Mouse (Mus musculus) adrenal gland, adult 2 months (tissue): ENCODE results near the gene Rnf180. TPM values are rescaled to one million over a fixed set of nuclear protein-coding genes. Genes with fewer than 3 reads are reported as not detected.

ENCODE experiments used
- DNase-seq: peaks from one replicate; pipeline ENCODE4 v3.0.0; 2021
- polyA plus RNA-seq: library from polyadenylated mRNA; depleted of rRNA; stranded (reverse); fragments of >200 nt; gene quantifications from 2 replicates; pipeline ENCODE4 v1.2.3, GENCODE M21; 2012; rRNA removed
- total RNA-seq, 2 experiments: library from RNA; stranded (reverse); gene quantifications; 2 replicates each; pipeline ENCODE4 v1.2.3; 2021

The Rnf180 gene
- total and polyA plus RNA-seq, 3 experiments, result 0.45 to 17.6 (median 5.2) TPM

DNA sequence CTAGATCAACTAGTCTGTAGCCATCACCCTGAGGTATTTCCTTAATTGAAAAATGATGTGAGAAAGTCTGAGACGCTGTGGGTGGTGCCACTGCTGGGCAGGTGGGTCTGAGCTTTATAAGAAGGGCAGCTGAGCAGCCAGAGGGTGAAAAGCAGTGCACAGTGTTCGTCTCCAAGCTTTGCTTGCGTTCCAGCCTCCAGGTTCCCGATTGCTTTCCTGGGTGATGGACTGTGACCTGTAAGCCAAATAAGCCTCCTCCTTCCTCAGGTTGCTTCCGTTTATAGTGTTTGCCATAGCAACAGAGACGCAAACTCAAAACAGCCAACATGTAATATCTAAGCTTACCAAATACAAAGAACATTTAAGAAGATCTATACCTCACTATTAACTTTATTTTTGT, 162.2 kb downstream of the Rnf180 start:
- no peak for DNase-seq

DNA sequence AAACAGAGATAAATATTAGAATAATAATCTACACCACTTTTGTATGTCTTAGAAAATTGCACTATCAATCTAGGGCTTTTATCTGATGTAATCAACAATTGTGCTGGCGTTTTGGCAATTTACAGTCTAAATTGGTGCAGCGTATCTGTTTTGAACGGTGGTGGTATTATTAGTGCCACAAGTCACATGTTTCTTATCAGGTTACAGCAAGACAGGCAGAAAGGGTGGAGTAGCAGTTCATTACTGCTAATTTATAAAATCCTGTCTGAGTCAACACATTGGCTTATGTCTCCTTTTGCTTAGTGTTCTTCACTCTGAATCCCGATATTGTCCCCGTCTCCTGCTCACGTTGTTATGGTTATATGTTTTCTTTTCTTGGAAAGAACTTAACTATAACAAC, 164.5 kb downstream of the Rnf180 start:
- DNase-seq, result no peak

DNA sequence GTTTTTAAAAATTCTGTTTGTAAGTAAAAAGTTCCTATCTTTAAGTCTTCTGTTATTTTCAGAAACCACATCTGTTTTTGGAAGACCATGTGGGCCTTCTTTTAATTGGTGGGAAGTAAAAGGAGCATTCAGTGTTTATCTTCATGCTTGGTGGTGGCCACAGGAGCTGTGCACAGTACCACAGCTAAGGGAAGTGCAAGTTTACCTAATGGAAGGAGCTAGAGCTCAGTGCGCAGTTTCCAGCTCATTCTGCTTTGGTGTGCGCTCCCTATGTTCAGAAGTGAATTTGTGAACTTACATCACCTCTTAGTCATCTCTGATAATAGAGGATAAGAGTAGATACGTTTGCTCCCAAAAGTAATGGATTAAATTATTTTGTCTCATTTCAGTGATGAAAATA, 172.5 kb downstream of the Rnf180 start:
- DNase-seq, result no peak

DNA sequence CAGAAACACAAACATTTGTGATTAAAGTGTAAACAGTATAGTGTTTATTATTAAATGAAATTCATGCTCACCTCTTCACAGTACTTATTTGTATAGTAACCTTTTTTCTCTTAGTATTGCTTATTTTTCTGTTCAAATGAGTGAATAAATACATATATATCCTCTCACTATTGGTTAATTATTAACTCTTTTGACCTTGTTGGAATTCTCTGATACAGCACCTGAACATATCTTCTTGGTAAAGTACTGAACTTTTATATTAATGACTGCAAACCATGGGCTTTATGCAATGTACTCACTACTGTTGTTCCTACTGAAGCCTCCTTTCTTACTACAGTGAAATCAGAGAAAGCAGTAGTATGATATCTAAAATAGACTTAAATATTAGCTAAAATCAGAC, 173.0 kb downstream of the Rnf180 start:
- no peak for DNase-seq

DNA sequence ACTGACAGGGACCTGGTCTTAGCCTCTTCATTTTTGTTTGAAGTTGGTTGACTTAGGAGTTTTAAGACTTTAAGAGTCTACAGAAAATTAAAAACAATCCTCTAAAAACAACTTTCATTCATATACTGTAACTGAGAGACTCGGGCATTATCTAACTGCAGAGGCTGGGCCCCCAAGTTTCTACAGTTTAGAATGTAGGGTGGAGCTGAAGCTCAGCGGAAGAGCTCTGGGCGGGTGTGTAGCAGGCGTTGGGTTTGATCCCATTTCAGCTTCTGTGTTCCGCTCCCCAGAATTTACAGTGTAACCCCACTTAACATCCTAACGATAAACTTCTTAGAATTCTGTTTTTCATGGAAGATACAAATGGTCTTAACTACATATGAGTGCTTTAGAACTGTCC, 183.0 kb downstream of the Rnf180 start:
- DNase-seq, result no peak

DNA sequence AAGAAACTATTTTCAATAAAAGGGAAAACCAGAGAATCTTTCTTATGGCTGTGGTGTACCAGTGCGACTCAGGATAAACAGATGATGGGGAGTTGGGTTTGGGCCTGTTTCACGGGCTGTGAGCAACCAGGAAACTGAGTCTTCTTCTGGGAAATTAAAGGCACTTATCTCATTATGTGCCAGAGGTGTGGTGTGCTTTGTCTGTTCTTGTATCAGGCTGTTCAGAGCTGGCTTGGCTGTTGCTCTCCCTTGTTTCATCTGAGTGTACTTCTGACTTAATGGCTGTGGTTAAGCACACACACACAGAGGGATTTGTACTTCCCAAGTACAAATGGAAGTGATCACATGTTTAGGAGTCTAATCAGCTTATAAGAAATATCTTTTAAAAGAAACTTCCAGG, 190.2 kb downstream of the Rnf180 start:
- DNase-seq, result no peak

DNA sequence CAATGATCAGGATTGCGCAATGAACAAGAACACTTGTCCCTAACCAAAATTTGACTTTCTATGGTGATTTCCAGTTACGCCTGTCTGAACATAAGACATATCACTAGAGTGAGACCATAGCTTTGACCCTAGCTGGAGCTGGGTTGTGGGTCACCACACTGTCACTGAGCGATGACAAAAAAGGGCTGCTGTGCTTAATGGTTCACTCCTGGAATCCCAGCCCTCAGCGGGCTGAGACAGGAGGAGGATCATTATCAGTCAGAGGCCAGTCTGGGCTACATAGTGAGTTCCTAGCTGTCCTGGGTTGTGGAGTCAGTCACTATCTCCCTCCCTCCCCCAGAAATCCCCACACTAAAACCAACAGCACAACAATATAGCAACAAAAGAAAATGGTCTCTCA, 193.9 kb downstream of the Rnf180 start:
- no peak for DNase-seq

DNA sequence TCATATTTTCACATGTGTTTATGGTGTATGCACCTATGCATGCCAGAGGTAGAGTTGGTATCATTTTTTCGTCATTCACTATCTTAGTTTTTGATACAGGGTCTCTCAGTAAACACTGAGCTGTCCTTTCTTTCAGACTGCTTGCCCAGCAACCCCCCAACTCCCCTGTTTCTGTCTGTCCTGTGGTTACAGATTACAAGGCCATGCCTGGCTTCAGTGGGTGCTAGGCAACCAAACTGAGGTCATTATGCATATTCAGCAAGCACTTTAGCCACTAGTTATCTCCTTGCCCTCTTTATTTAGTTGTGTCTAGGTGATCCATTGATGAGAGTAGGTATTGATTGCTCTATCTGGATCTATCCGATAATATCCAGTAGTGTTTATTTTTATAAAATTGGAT, 198.3 kb downstream of the Rnf180 start:
- no peak for DNase-seq

DNA sequence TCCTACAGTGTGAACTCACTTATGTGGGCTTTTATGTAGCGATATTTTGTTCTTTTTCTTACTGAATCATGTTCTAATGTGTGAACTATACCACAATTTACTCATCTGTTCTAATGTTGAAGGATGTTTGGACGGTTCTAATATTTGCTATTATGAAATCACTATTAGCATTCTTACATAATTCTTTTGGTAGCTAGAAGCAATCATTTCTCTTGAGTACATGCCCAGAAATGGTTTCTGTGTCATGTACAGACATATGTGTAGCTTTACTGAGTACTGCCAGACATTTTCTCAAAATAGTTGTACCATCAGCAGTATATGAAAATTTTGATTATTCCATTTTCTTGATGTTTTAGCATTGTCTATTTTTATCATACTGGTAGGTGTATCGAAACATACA, 205.3 kb downstream of the Rnf180 start:
- DNase-seq, result no peak

DNA sequence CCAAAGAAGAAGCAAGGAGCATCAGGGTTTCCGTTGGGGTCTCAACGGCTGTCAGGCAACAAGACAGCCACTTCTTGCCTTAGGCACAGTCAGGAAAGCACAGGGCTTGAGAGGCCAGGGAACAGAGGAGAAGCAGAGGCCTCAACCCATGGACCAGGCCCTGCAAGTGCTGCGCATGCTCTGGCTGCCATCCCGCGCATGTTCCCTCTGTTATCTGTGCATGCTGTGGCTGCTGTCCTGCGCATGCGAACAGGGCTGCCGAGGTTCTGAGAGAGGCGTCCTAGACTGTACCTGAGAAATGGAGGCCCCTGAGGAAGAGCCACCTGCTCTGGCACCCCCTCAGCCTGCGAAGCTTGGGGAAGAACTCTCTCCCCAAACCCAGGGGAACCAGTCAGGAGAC, 212.8 kb downstream of the Rnf180 start, which contains the start of gene 4933425L06Rik:
TSS of gene 4933425L06Rik (plus strand) at position 261 of the 400 bp plus-strand sequence.
- no peak for DNase-seq

Other genes with a start within 250 kb of the Rnf180 start
- gene Rgs7bp, start 239.9 kb downstream of the Rnf180 start, total RNA-seq, result 1 to 10 TPM; 1.2 to 1.6 TPM
- gene Rgs7bp, start 239.9 kb downstream of the Rnf180 start, polyA plus RNA-seq, result 0.37 and 0.58 TPM in 2 replicates
- gene 4933425L06Rik, start 212.7 kb downstream of the Rnf180 start, total RNA-seq, result not detected
- gene 4933425L06Rik, start 212.7 kb downstream of the Rnf180 start, polyA plus RNA-seq, result not detected in 2 replicates
- not detected for gene Htr1a, start 148.8 kb upstream of the Rnf180 start, total RNA-seq
- gene Htr1a, start 148.8 kb upstream of the Rnf180 start, polyA plus RNA-seq, result not detected in 2 replicates